Mouse (Mus musculus): Measurements from ENCODE around the gene Cfap126. TPM values are rescaled to one million over a fixed set of nuclear protein-coding genes. Genes with fewer than 3 reads are reported as not detected.
"Not testable (repeated sequence)": the region's sequence is repeated elsewhere in the genome, so short reads cannot be mapped to it uniquely, and the experiment has no call there.

Gene Cfap126
- polyA plus RNA-seq, 1 experiment from 2014 or later, result 12.3 TPM

GRCm38 (mm10) chr1:171072217-171072616 lies 41.5 kb upstream of the Cfap126 start:
- peaks cover 27% of the 10 kb centered on the region for H3K27me3 ChIP-seq (replicated peaks; ENCODE audit: control insufficient read depth, insufficient read depth, low read length)
- DNase-seq (ENCODE audit: low spot score); H3K9me3 ChIP-seq (ENCODE audit: control insufficient read depth, low read length); H3K4me1 ChIP-seq (ENCODE audit: control insufficient read depth, insufficient read depth, low read length); H3K4me2 ChIP-seq (ENCODE audit: low read depth, low read length); H3K27ac ChIP-seq (replicated peaks; ENCODE audit: low read depth, low read length); H3K4me3 ChIP-seq (ENCODE audit: low read depth, low read length); H3K9ac ChIP-seq (ENCODE audit: low read depth, low read length); H3K36me3 ChIP-seq (ENCODE audit: control insufficient read depth, insufficient read depth, low read length): not testable (repeated sequence)
- ATAC-seq (ENCODE audit: low read depth), result peak; percentile 51
- WGBS, result no CpG with 5 or more reads among the region's 45 CpGs

GRCm38 (mm10) chr1:171074283-171074682 lies 39.4 kb upstream of the Cfap126 start:
- H3K4me3 ChIP-seq (ENCODE audit: low read depth, low read length); H3K9ac ChIP-seq (ENCODE audit: low read depth, low read length); H3K9me3 ChIP-seq (ENCODE audit: control insufficient read depth, low read length); H3K36me3 ChIP-seq (ENCODE audit: control insufficient read depth, insufficient read depth, low read length); H3K27ac ChIP-seq (replicated peaks; ENCODE audit: low read depth, low read length); H3K4me2 ChIP-seq (ENCODE audit: low read depth, low read length); H3K4me1 ChIP-seq (ENCODE audit: control insufficient read depth, insufficient read depth, low read length): not testable (repeated sequence)
- 21% methylated on average over 4 of the region's 10 CpGs for WGBS
- peak; percentile 60 for DNase-seq (ENCODE audit: low spot score)
- H3K27me3 ChIP-seq (replicated peaks; ENCODE audit: control insufficient read depth, insufficient read depth, low read length), result peaks cover 33% of the 10 kb centered on the region
- ATAC-seq (ENCODE audit: low read depth), result peak; percentile 27

DNA sequence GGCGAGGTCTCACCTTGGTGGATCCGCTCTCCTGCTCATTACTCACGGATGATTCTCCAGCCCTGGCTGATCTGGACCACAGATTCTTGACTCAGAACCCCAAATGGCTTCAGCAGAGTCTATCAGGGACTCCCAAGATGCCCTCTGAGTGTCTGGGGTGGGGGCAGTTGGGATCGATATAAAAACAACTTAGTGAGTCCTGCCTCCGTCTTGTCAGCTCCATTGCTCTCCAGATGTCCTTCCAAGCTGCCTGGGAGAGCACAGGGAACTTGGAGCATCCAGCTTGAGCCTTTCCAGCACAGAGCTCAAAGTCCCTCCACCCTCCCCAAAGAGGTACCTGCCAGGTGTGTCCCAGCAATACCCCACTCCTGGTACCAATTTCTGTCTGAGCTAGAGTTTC lies 37.5 kb upstream of the Cfap126 start:
- H3K27me3 ChIP-seq (replicated peaks; ENCODE audit: control insufficient read depth, insufficient read depth, low read length), result peaks cover 21% of the 10 kb centered on the region
- not testable (repeated sequence) for H3K4me2 ChIP-seq (ENCODE audit: low read depth, low read length); ATAC-seq (ENCODE audit: low read depth); H3K4me3 ChIP-seq (ENCODE audit: low read depth, low read length); DNase-seq (ENCODE audit: low spot score); H3K9ac ChIP-seq (ENCODE audit: low read depth, low read length); H3K36me3 ChIP-seq (ENCODE audit: control insufficient read depth, insufficient read depth, low read length); H3K9me3 ChIP-seq (ENCODE audit: control insufficient read depth, low read length); H3K27ac ChIP-seq (replicated peaks; ENCODE audit: low read depth, low read length); H3K4me1 ChIP-seq (ENCODE audit: control insufficient read depth, insufficient read depth, low read length)
- WGBS, result 71% methylated on average over 1 of the region's 5 CpGs

DNA sequence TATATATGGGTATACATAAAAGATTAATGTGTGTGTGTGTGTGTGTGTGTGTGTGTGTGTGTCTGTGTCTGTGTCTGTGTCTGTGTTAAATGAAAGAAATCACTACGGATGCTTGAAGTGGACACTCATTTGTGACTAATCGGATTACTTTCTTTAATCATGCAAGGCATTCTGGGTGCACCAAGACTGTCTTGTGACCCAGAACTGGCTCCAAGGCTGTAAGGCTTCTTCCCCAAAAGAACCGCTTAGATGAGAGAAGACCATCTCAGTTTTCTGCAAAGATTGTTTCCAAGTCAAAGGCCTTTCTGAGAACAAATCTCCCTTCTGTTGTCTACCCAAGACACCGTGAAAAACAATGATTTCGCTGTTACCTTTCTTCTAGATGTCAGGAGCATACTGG lies 36.5 kb upstream of the Cfap126 start:
- H3K9me3 ChIP-seq (ENCODE audit: control insufficient read depth, low read length); H3K27ac ChIP-seq (replicated peaks; ENCODE audit: low read depth, low read length); H3K4me2 ChIP-seq (ENCODE audit: low read depth, low read length); H3K4me1 ChIP-seq (ENCODE audit: control insufficient read depth, insufficient read depth, low read length); DNase-seq (ENCODE audit: low spot score); H3K36me3 ChIP-seq (ENCODE audit: control insufficient read depth, insufficient read depth, low read length); ATAC-seq (ENCODE audit: low read depth); H3K9ac ChIP-seq (ENCODE audit: low read depth, low read length); H3K4me3 ChIP-seq (ENCODE audit: low read depth, low read length): not testable (repeated sequence)
- peaks cover 23% of the 10 kb centered on the region for H3K27me3 ChIP-seq (replicated peaks; ENCODE audit: control insufficient read depth, insufficient read depth, low read length)
- 33% methylated on average over 5 of the region's 5 CpGs for WGBS

GRCm38 (mm10) chr1:171077955-171078354 lies 35.8 kb upstream of the Cfap126 start:
- not testable (repeated sequence) for H3K27ac ChIP-seq (replicated peaks; ENCODE audit: low read depth, low read length); H3K9me3 ChIP-seq (ENCODE audit: control insufficient read depth, low read length); H3K4me1 ChIP-seq (ENCODE audit: control insufficient read depth, insufficient read depth, low read length); DNase-seq (ENCODE audit: low spot score); H3K36me3 ChIP-seq (ENCODE audit: control insufficient read depth, insufficient read depth, low read length)
- H3K4me3 ChIP-seq (ENCODE audit: low read depth, low read length), result peak overlapping the region; percentile 16; the same call in 1 of the 2 replicates
- H3K4me2 ChIP-seq (ENCODE audit: low read depth, low read length), result peak overlapping the region; percentile 36
- peaks cover 23% of the 10 kb centered on the region for H3K27me3 ChIP-seq (replicated peaks; ENCODE audit: control insufficient read depth, insufficient read depth, low read length)
- 0 out of 2 replicates have a peak overlapping the region, but pooled peaks have one; percentile 34 for H3K9ac ChIP-seq (ENCODE audit: low read depth, low read length)
- ATAC-seq (ENCODE audit: low read depth), result peak; percentile 16
- 4% methylated on average over 11 of the region's 27 CpGs for WGBS

DNA sequence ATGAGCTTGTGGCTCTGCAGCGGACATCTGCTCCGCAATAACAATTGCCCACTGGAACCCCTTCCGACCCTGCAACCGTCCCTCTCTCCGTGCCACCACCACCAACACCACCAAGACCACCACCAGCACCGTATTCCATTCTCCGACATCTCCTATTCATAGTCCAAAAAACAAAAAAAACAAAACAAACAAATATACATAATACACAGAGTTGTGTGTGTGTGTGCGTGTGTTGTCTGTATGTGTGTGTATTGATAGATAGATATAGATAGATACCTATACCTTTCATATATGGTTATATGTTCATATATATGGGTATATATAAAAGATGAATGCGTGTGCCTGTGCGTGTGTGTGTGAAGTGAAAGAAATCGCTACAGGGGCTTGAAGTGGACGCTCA lies 35.3 kb upstream of the Cfap126 start:
- not testable (repeated sequence) for H3K9ac ChIP-seq (ENCODE audit: low read depth, low read length); H3K27ac ChIP-seq (replicated peaks; ENCODE audit: low read depth, low read length); DNase-seq (ENCODE audit: low spot score); ATAC-seq (ENCODE audit: low read depth); H3K4me3 ChIP-seq (ENCODE audit: low read depth, low read length); H3K36me3 ChIP-seq (ENCODE audit: control insufficient read depth, insufficient read depth, low read length); H3K4me1 ChIP-seq (ENCODE audit: control insufficient read depth, insufficient read depth, low read length); H3K9me3 ChIP-seq (ENCODE audit: control insufficient read depth, low read length)
- peaks cover 23% of the 10 kb centered on the region for H3K27me3 ChIP-seq (replicated peaks; ENCODE audit: control insufficient read depth, insufficient read depth, low read length)
- 25% methylated on average over 11 of the region's 12 CpGs for WGBS
- peak overlapping the region; percentile 20; the same call in 1 of the 2 replicates for H3K4me2 ChIP-seq (ENCODE audit: low read depth, low read length)

DNA sequence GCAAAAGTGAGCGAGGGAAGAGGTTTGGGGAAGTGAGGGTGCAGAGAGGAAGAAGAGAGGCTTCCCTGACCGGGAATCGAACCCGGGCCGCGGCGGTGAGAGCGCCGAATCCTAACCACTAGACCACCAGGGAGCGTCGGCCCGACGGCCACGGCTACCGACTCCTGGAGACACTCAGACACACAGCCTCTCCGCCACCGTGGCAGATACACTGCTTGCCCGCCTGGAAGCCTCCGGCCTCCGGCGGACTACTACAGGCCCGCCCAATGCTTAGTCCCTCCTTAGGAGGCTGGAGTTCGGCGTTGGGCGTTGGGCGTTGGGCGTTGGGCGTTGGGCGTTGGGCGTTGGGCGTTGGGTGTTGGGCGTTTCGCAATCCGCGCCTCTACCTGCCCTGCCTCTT lies 34.4 kb upstream of the Cfap126 start:
- not testable (repeated sequence) for H3K4me1 ChIP-seq (ENCODE audit: control insufficient read depth, insufficient read depth, low read length); H3K9ac ChIP-seq (ENCODE audit: low read depth, low read length); H3K4me2 ChIP-seq (ENCODE audit: low read depth, low read length); H3K27ac ChIP-seq (replicated peaks; ENCODE audit: low read depth, low read length); DNase-seq (ENCODE audit: low spot score); H3K4me3 ChIP-seq (ENCODE audit: low read depth, low read length); H3K9me3 ChIP-seq (ENCODE audit: control insufficient read depth, low read length); H3K36me3 ChIP-seq (ENCODE audit: control insufficient read depth, insufficient read depth, low read length)
- WGBS, result no CpG with 5 or more reads among the region's 35 CpGs
- peak; percentile 72 for ATAC-seq (ENCODE audit: low read depth)
- H3K27me3 ChIP-seq (replicated peaks; ENCODE audit: control insufficient read depth, insufficient read depth, low read length), result peaks cover 17% of the 10 kb centered on the region

- not testable (repeated sequence) for H3K4me1 ChIP-seq (ENCODE audit: control insufficient read depth, insufficient read depth, low read length); H3K4me2 ChIP-seq (ENCODE audit: low read depth, low read length); H3K36me3 ChIP-seq (ENCODE audit: control insufficient read depth, insufficient read depth, low read length); H3K9me3 ChIP-seq (ENCODE audit: control insufficient read depth, low read length); H3K27ac ChIP-seq (replicated peaks; ENCODE audit: low read depth, low read length); DNase-seq (ENCODE audit: low spot score); H3K9ac ChIP-seq (ENCODE audit: low read depth, low read length); H3K4me3 ChIP-seq (ENCODE audit: low read depth, low read length)
- H3K27me3 ChIP-seq (replicated peaks; ENCODE audit: control insufficient read depth, insufficient read depth, low read length), result peaks cover 15% of the 10 kb centered on the region
- peak; percentile 62 for ATAC-seq (ENCODE audit: low read depth)
- WGBS, result no CpG with 5 or more reads among the region's 43 CpGs
These were observed 33.9 kb upstream of the Cfap126 start for GRCm38 (mm10) chr1:171079825-171080224.

- H3K36me3 ChIP-seq (ENCODE audit: control insufficient read depth, insufficient read depth, low read length); H3K4me3 ChIP-seq (ENCODE audit: low read depth, low read length): not testable (repeated sequence)
- 42% methylated on average over 7 of the region's 17 CpGs for WGBS
These were observed 32.0 kb upstream of the Cfap126 start for GRCm38 (mm10) chr1:171081512-171082231.

More at GRCm38 (mm10) chr1:171081512-171082231, 32.0 kb upstream of the Cfap126 start:
- not testable (repeated sequence) for H3K4me2 ChIP-seq (ENCODE audit: low read depth, low read length); H3K9me3 ChIP-seq (ENCODE audit: control insufficient read depth, low read length); H3K9ac ChIP-seq (ENCODE audit: low read depth, low read length); DNase-seq (ENCODE audit: low spot score); H3K27ac ChIP-seq (replicated peaks; ENCODE audit: low read depth, low read length); H3K4me1 ChIP-seq (ENCODE audit: control insufficient read depth, insufficient read depth, low read length)
- peaks cover 27% of the 10 kb centered on the region for H3K27me3 ChIP-seq (replicated peaks; ENCODE audit: control insufficient read depth, insufficient read depth, low read length)
- ATAC-seq (ENCODE audit: low read depth), result peak; percentile 20
